In the genomic region with DNA sequence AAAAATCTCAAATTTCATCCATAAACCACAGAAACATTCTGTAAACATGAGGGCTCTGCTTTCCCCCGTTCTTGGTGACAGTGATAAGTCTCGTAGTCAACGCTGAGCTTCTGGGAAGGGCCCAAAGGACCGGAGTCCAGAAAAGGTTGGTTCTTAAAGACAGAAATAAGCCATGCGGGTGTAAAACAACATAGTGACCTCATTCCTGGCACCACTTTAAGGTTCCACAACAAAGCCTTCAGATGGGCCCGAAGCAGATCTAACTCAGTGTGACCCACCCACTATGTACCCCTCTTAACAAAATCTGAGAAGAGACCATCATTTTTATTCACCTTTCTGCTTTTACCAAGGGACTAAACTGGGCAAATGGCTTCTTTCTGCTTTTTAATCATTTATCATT, we compare ENCODE assay signal across 21 mouse cellular contexts. TPM values are rescaled to one million over a fixed set of nuclear protein-coding genes. Genes with fewer than 3 reads are reported as not detected.
A peak's percentile ranks its signal among the peaks of the same experiment; 100 is the strongest.
DNase-seq lines count a peak whose midpoint lies in the region; ATAC-seq and TF ChIP-seq lines count a peak whose summit lies in the region.
"Had no signal": no experiment of that assay in that cellular context is flagged by ENCODE, and none has a peak within 500 bp of the region (broad histone marks: within the 10 kb centered on the region; RNA-seq: fewer than 3 reads in every experiment).

No protein-coding gene starts in this region.

- no peaks in the 10 kb centered on the region for H3K9me3 ChIP-seq in forebrain, embryonic 12.5 days
- no peaks in the 10 kb centered on the region for H3K9me3 ChIP-seq in forebrain, embryonic 11.5 days (ENCODE audit: control insufficient read depth, low read length)
- H3K9me3 ChIP-seq in midbrain, embryonic 12.5 days, result no peaks in the 10 kb centered on the region
- H3K9me3 ChIP-seq in midbrain, embryonic 11.5 days (ENCODE audit: control insufficient read depth, low read length), result no peaks in the 10 kb centered on the region
- H3K9me3 ChIP-seq in forebrain, embryonic 14.5 days (replicated peaks; ENCODE audit: control insufficient read depth, low read length), result no peaks in the 10 kb centered on the region
- H3K9me3 ChIP-seq: embryonic facial prominence, embryonic 10.5 days; heart, embryonic 12.5 days had no signal

- no peaks in the 10 kb centered on the region for H3K27me3 ChIP-seq in forebrain, embryonic 12.5 days
- no peaks in the 10 kb centered on the region for H3K27me3 ChIP-seq in forebrain, embryonic 11.5 days (ENCODE audit: control insufficient read depth, insufficient read depth, low read length)
- H3K27me3 ChIP-seq in midbrain, embryonic 12.5 days, result no peaks in the 10 kb centered on the region
- H3K27me3 ChIP-seq in midbrain, embryonic 11.5 days (ENCODE audit: control insufficient read depth, insufficient read depth, low read length), result no peaks in the 10 kb centered on the region
- no peaks in the 10 kb centered on the region for H3K27me3 ChIP-seq in forebrain, embryonic 14.5 days (replicated peaks; ENCODE audit: control insufficient read depth, insufficient read depth, low read length)
- H3K27me3 ChIP-seq: CH12.LX, Patski had no signal

- 0 out of 2 replicates have a peak overlapping the region, but pooled peaks have one; percentile 2 for H3K4me2 ChIP-seq in forebrain, embryonic 12.5 days
- H3K4me2 ChIP-seq in forebrain, embryonic 11.5 days (ENCODE audit: low read depth, low read length, severe bottlenecking), result no peak overlapping the region
- H3K4me2 ChIP-seq in midbrain, embryonic 12.5 days (replicated peaks), result no peak overlapping the region
- no peak overlapping the region for H3K4me2 ChIP-seq in midbrain, embryonic 11.5 days
- H3K4me2 ChIP-seq in forebrain, embryonic 14.5 days (ENCODE audit: low read length), result peak overlapping the region; percentile 0; the same call in 1 of the 2 replicates
- H3K4me2 ChIP-seq: heart, embryonic 12.5 days had no signal

- H3K36me3 ChIP-seq in forebrain, embryonic 12.5 days (replicated peaks), result no peaks in the 10 kb centered on the region; the same call in 1 of the 2 replicates
- no peaks in the 10 kb centered on the region for H3K36me3 ChIP-seq in forebrain, embryonic 11.5 days (ENCODE audit: control insufficient read depth, insufficient read depth, low read length)
- no peaks in the 10 kb centered on the region for H3K36me3 ChIP-seq in midbrain, embryonic 12.5 days
- H3K36me3 ChIP-seq in midbrain, embryonic 11.5 days (ENCODE audit: control insufficient read depth, insufficient read depth, low read length), result no peaks in the 10 kb centered on the region
- no peaks in the 10 kb centered on the region for H3K36me3 ChIP-seq in forebrain, embryonic 14.5 days (ENCODE audit: control insufficient read depth, insufficient read depth, low read length)
- H3K36me3 ChIP-seq: embryonic facial prominence, embryonic 10.5 days; heart, embryonic 12.5 days had no signal

- H3K4me3 ChIP-seq in forebrain, embryonic 12.5 days (replicated peaks), result no peak overlapping the region
- no peak overlapping the region for H3K4me3 ChIP-seq in forebrain, embryonic 11.5 days (ENCODE audit: low read depth, low read length)
- no peak overlapping the region for H3K4me3 ChIP-seq in midbrain, embryonic 12.5 days
- H3K4me3 ChIP-seq in midbrain, embryonic 11.5 days (ENCODE audit: low read depth, low read length), result no peak overlapping the region
- H3K4me3 ChIP-seq in forebrain, embryonic 14.5 days (ENCODE audit: low read depth, low read length), result no peak overlapping the region
- H3K4me3 ChIP-seq in left cerebral cortex, adult 2 months, result no peak overlapping the region
- H3K4me3 ChIP-seq: embryonic facial prominence, embryonic 10.5 days; heart, embryonic 12.5 days had no signal

- no peak overlapping the region for H3K9ac ChIP-seq in forebrain, embryonic 12.5 days
- no peak overlapping the region for H3K9ac ChIP-seq in forebrain, embryonic 11.5 days (ENCODE audit: low read length)
- no peak overlapping the region for H3K9ac ChIP-seq in midbrain, embryonic 12.5 days (replicated peaks)
- H3K9ac ChIP-seq in midbrain, embryonic 11.5 days (ENCODE audit: low read length), result no peak overlapping the region
- peak overlapping the region; percentile 1; the same call in 1 of the 2 replicates for H3K9ac ChIP-seq in forebrain, embryonic 14.5 days (ENCODE audit: low read length)
- H3K9ac ChIP-seq: heart, embryonic 12.5 days had no signal

- DNase-seq in forebrain, embryonic 11.5 days (ENCODE audit: low spot score), result no peak
- no peak for DNase-seq in midbrain, embryonic 11.5 days (ENCODE audit: low spot score, missing footprints)
- peak; percentile 60 for DNase-seq in forebrain, embryonic 14.5 days (ENCODE audit: low spot score)
- no peak for DNase-seq in liver
- no peak for DNase-seq in left cerebral cortex, adult 2 months (ENCODE audit: extremely low spot score in 1 of 2, low spot score in 2 of 2)
- DNase-seq: adrenal gland, postnatal 14 days; cerebellum, adult 8-10 months; cerebellum, postnatal 25 days; gastrocnemius, postnatal 14 days; heart, postnatal 36 days; kidney, adult 11 months had no signal

- TF ChIP-seq CTCF in left cerebral cortex, adult 2 months (IDR thresholded peaks at IDR 0.05), result no peak

- H3K4me1 ChIP-seq in forebrain, embryonic 12.5 days, result peaks cover 93% of the 10 kb centered on the region
- H3K4me1 ChIP-seq in forebrain, embryonic 11.5 days (replicated peaks; ENCODE audit: control insufficient read depth, insufficient read depth, low read length), result peaks cover 36% of the 10 kb centered on the region
- H3K4me1 ChIP-seq in midbrain, embryonic 12.5 days, result peaks cover 85% of the 10 kb centered on the region
- H3K4me1 ChIP-seq in midbrain, embryonic 11.5 days (ENCODE audit: control insufficient read depth, insufficient read depth, low read length), result peaks cover 53% of the 10 kb centered on the region
- peaks cover 66% of the 10 kb centered on the region for H3K4me1 ChIP-seq in forebrain, embryonic 14.5 days (ENCODE audit: control insufficient read depth, insufficient read depth, low read length)
- H3K4me1 ChIP-seq: heart, embryonic 12.5 days had no signal

- intact Hi-C loops in left cerebral cortex, adult 2 months (cut with DNase I), result no loop called here

- 90% methylated on average over 6 of the region's 6 CpGs for WGBS in forebrain, embryonic 12.5 days
- 88% methylated on average over 6 of the region's 6 CpGs for WGBS in forebrain, embryonic 11.5 days
- 93% methylated on average over 6 of the region's 6 CpGs for WGBS in midbrain, embryonic 12.5 days
- WGBS in midbrain, embryonic 11.5 days, result 94% methylated on average over 6 of the region's 6 CpGs
- WGBS in forebrain, embryonic 14.5 days, result 48% methylated on average over 6 of the region's 6 CpGs

- peak overlapping the region; percentile 27 for H3K27ac ChIP-seq in forebrain, embryonic 12.5 days
- H3K27ac ChIP-seq in forebrain, embryonic 11.5 days (ENCODE audit: low read depth, low read length), result no peak overlapping the region
- 0 out of 2 replicates have a peak overlapping the region, but pooled peaks have one; percentile 30 for H3K27ac ChIP-seq in midbrain, embryonic 12.5 days (replicated peaks)
- no peak overlapping the region for H3K27ac ChIP-seq in midbrain, embryonic 11.5 days (ENCODE audit: low read depth, low read length)
- peak overlapping the region; percentile 23; the same call in 1 of the 2 replicates for H3K27ac ChIP-seq in forebrain, embryonic 14.5 days (ENCODE audit: low read depth, low read length)
- no peak overlapping the region for H3K27ac ChIP-seq in left cerebral cortex, adult 2 months
- H3K27ac ChIP-seq: embryonic facial prominence, embryonic 10.5 days; hindbrain, postnatal 0 days had no signal

- ATAC-seq in forebrain, embryonic 12.5 days (ENCODE audit: low FRiP score), result no peak
- no peak for ATAC-seq in forebrain, embryonic 11.5 days (replicated peaks; ENCODE audit: low FRiP score)
- ATAC-seq in midbrain, embryonic 12.5 days (ENCODE audit: low FRiP score, low read depth), result no peak
- no peak for ATAC-seq in midbrain, embryonic 11.5 days (ENCODE audit: low FRiP score)
- ATAC-seq in forebrain, embryonic 14.5 days, result 0 out of 2 replicates have a peak, but pooled peaks have one; percentile 17
- ATAC-seq: activated CD4-positive, CD25-positive, alpha-beta regulatory T cell, adult 4 months; hindbrain, postnatal 0 days; Patski had no signal

RNA-seq across cellular contexts. Expression of a gene that starts 10.2 kb away (rescaled TPM):
- polyA plus RNA-seq in forebrain, embryonic 12.5 days (2016; fragmentation: Nextera tagmentation; extraction: Ambion mirVana), result 47.6 and 53.8 TPM in 2 replicates
- polyA plus RNA-seq in forebrain, embryonic 11.5 days (2014; fragmentation: Nextera tagmentation; extraction: Ambion mirVana), result 38.5 and 39.2 TPM in 2 replicates
- 49.5 and 59.0 TPM in 2 replicates for polyA plus RNA-seq in midbrain, embryonic 12.5 days (2016; fragmentation: Nextera tagmentation; extraction: Ambion mirVana)
- 40.9 and 45.2 TPM in 2 replicates for polyA plus RNA-seq in midbrain, embryonic 11.5 days (2014; fragmentation: Nextera tagmentation; extraction: Ambion mirVana)
- 39.5 and 58.9 TPM in 2 replicates for polyA plus RNA-seq in forebrain, embryonic 14.5 days (2014; fragmentation: Nextera tagmentation; extraction: Ambion mirVana)
- total RNA-seq in left cerebral cortex, adult 2 months (2021), result 10 to 100 TPM; 15.9 to 18.1 TPM
- total RNA-seq: gastrocnemius, adult 18-20 months had no signal
- polyA plus RNA-seq: gonadal fat pad, adult 2 months had no signal

Comparison
In these comparisons a context has a peak if more than half of its experiments do, and no peak if none do; other contexts are left out.
1. H3K27ac ChIP-seq: peak in forebrain, embryonic 12.5 days (single experiment), midbrain, embryonic 12.5 days (single experiment) and forebrain, embryonic 14.5 days (single experiment); none in forebrain, embryonic 11.5 days (single experiment), midbrain, embryonic 11.5 days (single experiment) and left cerebral cortex, adult 2 months (single experiment).
2. H3K4me2 ChIP-seq: peak in forebrain, embryonic 12.5 days (single experiment) and forebrain, embryonic 14.5 days (single experiment); none in forebrain, embryonic 11.5 days (single experiment), midbrain, embryonic 12.5 days (single experiment) and midbrain, embryonic 11.5 days (single experiment).